Mouse (Mus musculus) layer of hippocampus, adult 9-11 months (tissue): ENCODE results near the gene Fbxl17.

Experiments used
- DNase-seq: peaks from one replicate; pipeline ENCODE4 v3.0.0; 2022

The Fbxl17 gene

GRCm38 (mm10) chr17:63459712-63460495, 39.9 kb downstream of the Fbxl17 start:
- no peak for DNase-seq

GRCm38 (mm10) chr17:63458052-63458451, 41.8 kb downstream of the Fbxl17 start:
- DNase-seq = peak; percentile 51

DNA sequence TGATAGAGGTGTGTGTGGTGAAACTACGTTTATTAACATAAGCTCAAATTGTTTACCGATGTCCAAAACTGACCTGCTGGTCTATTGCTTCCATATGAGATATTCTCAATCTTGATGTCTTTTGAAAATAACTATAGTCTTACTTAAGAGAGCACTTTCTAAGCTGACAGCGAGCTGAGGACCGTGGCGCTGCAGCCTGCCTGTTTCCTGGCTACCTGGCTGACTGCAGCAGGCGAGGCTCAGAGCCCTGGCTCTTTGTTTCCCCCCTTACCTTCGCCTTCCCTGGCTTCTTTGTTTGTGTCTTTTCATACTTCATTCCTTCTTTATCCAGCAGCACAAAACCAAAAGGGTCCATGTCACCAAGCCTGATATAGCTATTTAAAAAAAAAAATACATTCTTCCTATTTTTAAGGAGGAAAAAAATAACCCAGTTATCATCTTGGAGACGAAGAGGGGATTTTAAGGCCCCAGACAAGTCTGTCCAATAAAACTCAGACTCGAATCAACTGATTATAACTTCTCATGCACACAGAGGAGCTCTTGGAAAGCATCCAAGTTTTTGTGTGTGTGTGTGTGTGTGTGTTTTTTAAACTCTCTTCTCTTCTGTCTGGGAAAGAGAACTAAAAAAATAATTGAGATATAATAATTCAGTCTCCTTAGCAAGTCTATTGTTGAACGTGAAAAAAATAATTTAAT, 48.4 kb downstream of the Fbxl17 start:
- DNase-seq = no peak

DNA sequence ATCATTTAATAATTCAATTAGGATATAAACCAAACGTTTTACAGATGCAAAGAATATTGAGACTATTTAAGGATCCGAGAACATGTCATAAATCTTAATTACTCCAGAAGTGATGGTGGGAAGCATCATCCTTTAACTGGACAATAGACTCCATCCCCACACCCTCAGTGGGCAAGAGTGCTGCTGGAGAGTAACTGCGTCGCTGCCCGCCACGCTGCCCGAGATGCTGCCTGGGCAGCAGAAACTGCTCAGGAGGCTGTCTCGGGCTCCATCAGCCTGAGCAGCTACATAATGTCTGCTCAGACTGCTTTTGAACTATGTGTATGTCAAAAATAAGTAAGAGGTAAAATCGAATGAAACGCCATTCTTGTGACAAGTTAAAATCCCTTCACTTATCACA, 52.1 kb downstream of the Fbxl17 start:
- no peak for DNase-seq

GRCm38 (mm10) chr17:63446971-63447679, 52.7 kb downstream of the Fbxl17 start:
- no peak for DNase-seq

DNA sequence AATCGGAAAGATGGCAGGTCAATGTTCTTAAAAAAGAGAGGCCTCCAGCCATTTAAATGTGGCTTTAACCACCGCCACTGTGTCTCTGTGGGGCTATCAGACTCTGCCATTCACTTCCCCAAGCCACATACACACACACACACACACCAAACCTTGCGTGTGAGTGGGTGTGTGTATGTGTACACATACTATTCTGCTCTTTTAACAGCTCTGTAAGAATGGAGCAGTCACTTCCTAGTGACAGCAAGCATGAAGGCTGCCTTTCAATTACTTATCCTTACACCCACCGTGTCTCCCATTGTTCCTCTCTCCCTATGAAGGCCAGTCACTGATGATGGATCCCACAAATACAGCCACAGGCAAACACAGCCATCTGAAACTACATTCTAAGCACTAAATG, 54.6 kb downstream of the Fbxl17 start:
- no peak for DNase-seq

DNA sequence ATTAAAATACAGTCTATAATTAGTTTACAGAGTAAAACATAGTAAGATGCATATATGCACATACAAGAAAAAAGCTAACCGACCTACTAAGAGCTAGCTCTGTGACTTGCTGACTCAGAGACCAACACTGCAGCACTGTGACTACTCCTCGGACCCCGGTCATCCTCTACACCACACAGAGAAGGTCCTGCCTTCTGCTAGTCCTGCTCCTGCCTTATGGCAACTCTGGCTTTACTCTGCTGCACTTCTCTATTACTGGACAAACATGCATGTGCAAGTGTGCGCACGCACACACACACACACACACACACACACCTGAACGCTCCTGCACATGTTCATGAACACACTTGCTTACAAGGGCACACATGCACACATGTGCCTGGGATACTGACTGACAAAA, 62.4 kb downstream of the Fbxl17 start:
- no peak for DNase-seq

DNA sequence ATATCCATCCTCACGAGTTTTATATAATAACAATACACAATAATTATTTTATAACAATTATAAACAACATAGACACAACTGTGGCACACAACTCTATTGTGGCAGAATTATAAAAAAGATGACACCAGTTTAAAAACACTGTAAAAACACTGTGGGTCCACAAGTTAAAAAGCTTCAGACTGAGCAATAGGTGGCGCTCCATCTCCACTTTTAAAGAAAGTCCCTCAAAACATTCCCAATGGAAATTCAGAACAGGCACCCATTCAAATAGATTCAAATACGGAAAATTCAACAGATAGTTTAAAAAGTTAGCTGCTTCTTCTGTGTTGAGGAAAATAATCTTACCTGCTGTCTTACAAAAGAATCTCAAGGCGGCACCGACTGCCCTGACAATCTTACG, 65.7 kb downstream of the Fbxl17 start:
- DNase-seq = no peak

DNA sequence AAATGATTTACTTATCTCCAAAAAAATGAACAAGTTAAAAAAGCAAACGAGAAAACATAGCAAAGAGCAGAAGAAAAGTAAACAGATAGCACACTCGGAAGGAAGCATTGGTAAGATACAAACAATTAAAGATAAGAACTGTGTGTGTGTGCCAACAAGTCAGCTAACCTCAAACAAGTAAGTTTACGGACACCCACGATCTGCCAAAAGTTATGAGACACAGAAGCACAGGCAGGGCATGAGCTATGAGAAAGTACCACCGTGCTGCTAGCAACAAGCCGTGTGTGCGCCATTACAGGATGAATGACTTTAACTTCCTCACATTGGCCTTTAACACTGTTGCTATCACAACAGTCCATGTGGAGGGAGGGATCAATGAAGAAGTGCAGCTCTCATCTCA, 68.2 kb downstream of the Fbxl17 start:
- DNase-seq = no peak

DNA sequence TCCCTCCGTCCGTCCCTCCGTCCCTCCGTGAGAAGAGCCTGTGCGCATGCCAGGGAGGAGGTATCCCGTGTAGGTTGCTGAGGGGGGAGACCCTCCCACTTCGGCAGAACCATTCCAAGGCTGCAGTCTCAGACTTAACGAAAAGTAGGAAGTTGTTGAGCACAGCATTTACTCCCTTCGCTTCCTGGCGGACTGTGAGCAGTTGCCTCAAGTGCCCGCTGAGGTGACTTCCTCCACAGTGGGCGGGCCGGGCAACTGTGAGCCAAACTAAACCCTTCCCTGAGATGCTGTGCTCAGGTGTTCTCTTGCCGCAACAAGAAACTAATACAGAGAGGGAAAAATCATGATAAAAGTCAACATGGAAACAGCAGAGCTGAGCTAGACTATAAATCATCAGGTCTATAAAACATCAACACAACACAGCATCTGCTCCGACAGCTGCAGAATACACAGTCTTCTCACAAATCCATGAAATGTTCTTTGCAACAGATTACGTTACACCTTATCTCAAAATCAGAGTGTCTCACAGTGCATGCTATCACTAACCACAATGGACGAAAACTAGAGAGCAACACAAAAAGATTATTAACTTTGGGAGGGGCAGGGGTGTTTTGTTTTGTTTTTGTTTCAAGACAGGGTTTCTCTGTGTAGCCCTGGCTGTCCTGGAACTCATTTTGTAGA, 69.3 kb downstream of the Fbxl17 start:
- DNase-seq = no peak

DNA sequence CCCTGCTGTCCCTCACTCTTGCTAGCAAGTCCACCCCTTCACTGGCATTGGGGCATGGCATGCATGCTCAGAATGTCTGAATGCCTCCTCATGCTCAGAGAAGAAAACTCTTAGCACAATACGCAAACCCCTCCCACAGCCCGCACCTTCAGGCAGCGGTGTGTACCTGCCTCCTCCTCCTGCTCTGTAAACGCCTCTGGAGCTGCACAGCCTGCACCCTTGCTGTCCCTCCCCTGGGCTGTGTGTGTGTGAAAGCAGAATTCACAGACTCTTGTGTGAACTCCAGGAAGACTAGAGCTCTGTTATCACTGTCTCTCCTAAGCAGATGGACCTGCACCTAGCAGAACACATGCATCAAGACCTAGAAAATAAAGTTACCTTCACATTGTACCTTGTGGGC, 76.0 kb downstream of the Fbxl17 start:
- no peak for DNase-seq

DNA sequence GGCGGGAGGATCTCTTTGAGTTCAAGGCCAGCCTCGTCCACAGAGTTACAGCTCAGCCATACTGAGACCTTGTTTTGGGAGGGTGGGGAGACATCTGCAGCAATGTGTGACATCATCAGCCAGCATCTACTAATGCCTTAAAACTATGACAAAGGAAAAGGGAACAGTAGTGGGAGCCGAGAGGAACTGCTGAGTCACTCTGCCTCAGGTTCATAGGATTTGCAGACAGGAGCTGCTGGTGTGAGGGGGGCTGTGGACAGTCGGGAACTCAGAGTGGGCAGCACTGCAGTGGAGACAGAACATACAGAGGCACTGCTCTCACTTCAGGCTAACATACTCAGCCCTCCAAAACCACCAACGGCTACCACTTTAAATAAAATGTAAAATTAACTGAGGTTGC, 77.1 kb downstream of the Fbxl17 start:
- DNase-seq = no peak

- DNase-seq = no peak
Observed at GRCm38 (mm10) chr17:63421864-63422263, 78.0 kb downstream of the Fbxl17 start.

DNA sequence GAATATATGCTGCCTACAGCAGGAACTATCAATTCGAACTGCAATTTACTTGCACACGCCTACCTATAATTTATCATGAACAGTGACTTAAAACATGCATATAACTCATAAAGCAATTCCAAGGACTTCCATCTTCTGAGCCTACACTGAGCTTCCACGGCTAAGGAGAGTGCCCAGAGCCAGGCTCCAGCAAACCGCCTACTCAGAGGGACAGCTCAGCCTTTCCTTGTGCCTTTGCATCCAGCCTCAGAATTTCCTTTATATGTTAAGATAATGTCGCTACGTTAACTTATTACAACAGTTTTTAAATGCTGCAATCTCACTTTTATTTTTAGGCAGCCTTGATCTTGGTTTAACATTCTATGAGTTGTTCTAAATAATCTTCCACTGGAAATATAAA, 80.3 kb downstream of the Fbxl17 start:
- no peak for DNase-seq

DNA sequence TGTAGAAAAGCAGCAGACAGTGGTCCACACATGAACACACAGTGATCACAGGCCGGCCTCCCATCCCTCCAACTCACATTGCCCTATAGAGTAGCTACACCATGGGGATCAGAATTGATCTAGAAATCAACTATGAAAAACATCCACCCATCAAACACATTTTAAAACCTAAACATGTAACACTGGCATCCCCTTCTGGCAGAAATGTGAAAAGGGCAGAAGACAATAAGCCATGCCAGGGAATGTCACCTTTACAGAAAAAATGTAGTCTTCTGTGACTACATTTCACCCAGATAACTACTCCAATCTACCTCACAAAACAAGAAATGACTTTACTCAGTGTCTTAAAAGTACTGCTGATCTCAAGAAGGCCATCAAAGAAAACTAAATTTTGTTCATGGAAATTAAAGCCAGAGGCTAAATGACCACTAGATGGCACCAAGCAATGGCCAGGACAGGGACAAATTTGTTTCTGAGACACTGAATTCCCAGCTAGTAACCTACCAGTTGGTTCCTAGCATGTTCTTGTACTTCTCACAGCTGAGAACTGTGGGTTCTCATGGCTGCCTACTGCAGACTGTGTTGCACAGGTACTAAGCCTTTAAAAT, 85.7 kb downstream of the Fbxl17 start:
- no peak for DNase-seq

DNA sequence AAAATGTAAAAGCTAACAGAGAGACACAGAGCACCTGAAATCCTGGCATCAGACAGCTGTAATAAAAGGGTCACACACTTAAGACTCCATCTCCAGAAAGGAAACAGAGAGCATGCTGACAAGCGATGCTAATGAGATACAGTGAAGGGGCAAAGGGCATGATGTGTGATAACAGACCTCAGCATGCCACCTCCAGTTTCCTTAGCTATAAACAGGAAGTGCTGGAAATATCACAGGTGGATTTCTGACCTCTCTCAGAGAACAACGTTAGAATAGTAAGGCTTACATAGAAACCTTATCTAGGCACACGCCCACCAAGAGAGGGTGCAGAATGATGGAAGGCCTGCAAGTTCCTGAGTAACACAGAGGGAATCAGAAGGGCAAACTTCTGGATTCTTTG, 88.3 kb downstream of the Fbxl17 start:
- DNase-seq = no peak

DNA sequence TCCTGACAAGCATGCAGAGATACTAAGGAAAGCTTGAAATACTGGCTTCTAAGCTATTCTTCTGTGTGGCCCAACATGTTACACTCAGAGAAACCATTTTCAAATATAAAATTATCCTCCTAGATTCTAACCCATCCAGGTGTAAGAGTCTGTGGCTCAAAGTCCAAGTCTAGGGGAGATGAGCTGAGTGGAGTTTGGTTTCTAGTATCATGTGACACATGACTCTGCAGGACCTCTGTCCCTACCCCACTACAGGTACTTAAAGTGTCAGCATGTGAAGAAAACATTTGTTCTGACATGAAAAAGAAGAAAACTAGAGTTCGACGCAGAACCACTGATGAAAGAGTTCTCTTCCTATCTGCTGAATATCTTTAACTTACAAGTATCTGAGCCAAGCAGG, 89.7 kb downstream of the Fbxl17 start:
- DNase-seq = no peak

DNA sequence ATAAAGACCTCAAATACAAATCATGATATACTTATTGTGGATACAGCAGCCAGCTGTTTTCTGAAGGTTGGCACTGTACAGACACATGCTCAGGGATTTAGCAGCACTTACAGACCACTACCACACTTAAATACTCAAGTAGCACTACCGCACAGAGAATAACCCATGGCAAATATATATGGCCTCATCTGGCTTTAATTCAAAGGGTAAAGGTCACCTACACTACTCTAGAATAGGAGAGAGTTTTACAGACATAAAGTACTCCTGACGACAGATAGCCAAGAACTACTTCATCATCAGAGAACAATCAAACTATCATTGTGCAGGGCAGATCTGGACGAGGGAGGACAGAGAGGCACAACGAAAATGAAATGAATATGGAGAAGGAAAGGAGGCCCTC, 93.9 kb downstream of the Fbxl17 start:
- no peak for DNase-seq

- DNase-seq = no peak
Observed at GRCm38 (mm10) chr17:63405471-63405870, 94.3 kb downstream of the Fbxl17 start.

DNA sequence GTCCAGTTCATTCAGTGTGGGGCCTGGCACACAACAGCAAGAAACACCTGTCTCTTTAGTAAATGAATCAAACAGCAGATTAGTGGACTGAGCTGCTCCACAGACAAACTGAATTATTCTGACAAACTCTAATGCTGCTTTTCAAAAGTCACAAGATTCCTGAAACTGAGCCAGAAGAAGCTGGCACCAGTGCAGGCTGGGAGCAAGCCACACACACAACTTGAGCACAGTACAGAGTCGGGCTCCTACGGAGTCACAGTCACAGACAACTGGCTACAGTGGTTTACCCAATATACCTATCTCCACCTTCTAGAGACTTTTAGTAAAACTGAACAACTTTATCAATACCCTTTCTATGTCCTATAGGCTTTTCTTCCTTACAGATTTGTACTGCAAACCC, 94.8 kb downstream of the Fbxl17 start:
- DNase-seq = no peak

GRCm38 (mm10) chr17:63403801-63404415, 95.9 kb downstream of the Fbxl17 start:
- DNase-seq = no peak
